Mouse (Mus musculus) liver, embryonic 16.5 days (tissue): ENCODE results near the gene Kctd13. TPM values are rescaled to one million over a fixed set of nuclear protein-coding genes. Genes with fewer than 3 reads are reported as not detected.

ENCODE experiments used
- ATAC-seq: fragments of 200-750 bp; cut with Nextera tagmentation; 2 replicates; pipeline ENCODE4 v1.8.0; 2017; ENCODE audit warnings: low read depth, mild to moderate bottlenecking, moderate number of reproducible peaks, moderate library complexity
- H3K27ac ChIP-seq: fragments of 300-500 bp; sonication (generic); 2 replicates; pipeline ENCODE4 v1.5.1; 2014; ENCODE audit warnings: mild to moderate bottlenecking, low read length
- H3K27me3 ChIP-seq: fragments of 300-500 bp; sonication (generic); 2 replicates; pipeline ENCODE4 v1.6.1; 2014; ENCODE audit warnings: low read depth, low read length, mixed read lengths; ENCODE audit not compliant: control insufficient read depth, insufficient read depth
- H3K36me3 ChIP-seq: fragments of 300-500 bp; sonication (generic); 2 replicates; pipeline ENCODE4 v1.6.1; 2014; ENCODE audit warnings: mild to moderate bottlenecking; ENCODE audit not compliant: control insufficient read depth, insufficient read depth
- H3K4me1 ChIP-seq: fragments of 300-500 bp; sonication (generic); 2 replicates; pipeline ENCODE4 v1.6.1; 2014; ENCODE audit warnings: low read depth, low read length, mixed read lengths; ENCODE audit not compliant: control insufficient read depth
- H3K4me2 ChIP-seq: fragments of 300-500 bp; sonication (generic); 2 replicates; pipeline ENCODE4 v1.6.1; 2014; ENCODE audit warnings: low read depth, low read length, mixed read lengths
- H3K4me3 ChIP-seq: fragments of 300-500 bp; sonication (generic); 2 replicates; pipeline ENCODE4 v1.5.1; 2014; ENCODE audit warnings: low read depth, mild to moderate bottlenecking, low read length
- H3K9ac ChIP-seq: fragments of 300-500 bp; sonication (generic); 2 replicates; pipeline ENCODE4 v1.6.1; 2014; ENCODE audit warnings: low read depth, low read length
- H3K9me3 ChIP-seq: fragments of 300-500 bp; sonication (generic); replicated peaks from 2 replicates; pipeline ENCODE4 v1.6.1; 2016; ENCODE audit warnings: low read length; ENCODE audit not compliant: control insufficient read depth
- WGBS: fragments of 180-500 bp; shearing (Covaris S2); extraction: QIAGEN DNeasy Blood & Tissue Kit; methylation state at CpG from one replicate; pipeline ENCODE4 v1.1.7; 2014; ENCODE audit not compliant: insufficient replicate concordance; 5-methylcytosine and 5-hydroxymethylcytosine counted together
- polyA plus RNA-seq: library from polyadenylated mRNA; unstranded; fragments of >200 nt; fragmentation: Nextera tagmentation; extraction: Ambion mirVana; gene quantifications from 2 replicates; pipeline ENCODE4 v1.2.1, GENCODE M21; 2015

Gene Kctd13
- polyA plus RNA-seq, 1 experiment from 2014 or later: 3.8 TPM

- H3K27me3 ChIP-seq: peaks cover 29% of the 10 kb centered on the region
- H3K9me3 ChIP-seq: no peaks in the 10 kb centered on the region
- 9% methylated on average over 26 of the region's 26 CpGs for WGBS
- H3K4me1 ChIP-seq: peaks cover 5% of the 10 kb centered on the region
- no peak overlapping the region for H3K4me3 ChIP-seq
- H3K9ac ChIP-seq: no peak overlapping the region
- no peaks in the 10 kb centered on the region for H3K36me3 ChIP-seq
- ATAC-seq: no peak
- H3K27ac ChIP-seq: no peak overlapping the region
- no peak overlapping the region for H3K4me2 ChIP-seq
Measured at GRCm38 (mm10) chr7:126950647-126951615, 22.3 kb downstream of the Kctd13 start.

- Histone ChIP-seq H3K9me3 (no peaks in the 10 kb centered on the region), H3K9ac (no peak overlapping the region), H3K4me2 (no peak overlapping the region), H3K27me3 (peaks cover 29% of the 10 kb centered on the region), H3K4me3 (no peak overlapping the region), H3K36me3 (no peaks in the 10 kb centered on the region), H3K4me1 (peaks cover 5% of the 10 kb centered on the region), H3K27ac (no peak overlapping the region)
- no peak for ATAC-seq
- 23% methylated on average over 4 of the region's 4 CpGs for WGBS
Measured at GRCm38 (mm10) chr7:126951741-126952140, 23.1 kb downstream of the Kctd13 start.

GRCm38 (mm10) chr7:126952646-126953045 is 24.0 kb downstream of the Kctd13 start:
- Histone ChIP-seq H3K4me2 (no peak overlapping the region), H3K4me1 (peaks cover 5% of the 10 kb centered on the region), H3K9me3 (no peaks in the 10 kb centered on the region), H3K9ac (no peak overlapping the region), H3K4me3 (no peak overlapping the region), H3K27ac (no peak overlapping the region), H3K36me3 (no peaks in the 10 kb centered on the region), H3K27me3 (peaks cover 29% of the 10 kb centered on the region)
- WGBS: 0% methylated on average over 7 of the region's 8 CpGs
- ATAC-seq: no peak

- WGBS: 25% methylated on average over 3 of the region's 3 CpGs
- no peak for ATAC-seq
- H3K27ac ChIP-seq: no peak overlapping the region
- no peak overlapping the region for H3K4me2 ChIP-seq
- no peak overlapping the region for H3K4me3 ChIP-seq
- no peaks in the 10 kb centered on the region for H3K4me1 ChIP-seq
- peaks cover 21% of the 10 kb centered on the region for H3K27me3 ChIP-seq
- H3K36me3 ChIP-seq: no peaks in the 10 kb centered on the region
- no peaks in the 10 kb centered on the region for H3K9me3 ChIP-seq
- no peak overlapping the region for H3K9ac ChIP-seq
Measured at GRCm38 (mm10) chr7:126955125-126955524, 26.4 kb downstream of the Kctd13 start.

- 32% methylated on average over 9 of the region's 9 CpGs for WGBS
- no peak overlapping the region for H3K4me3 ChIP-seq
- H3K9me3 ChIP-seq: no peaks in the 10 kb centered on the region
- H3K27ac ChIP-seq: no peak overlapping the region
- no peak for ATAC-seq
- H3K4me2 ChIP-seq: no peak overlapping the region
- H3K36me3 ChIP-seq: no peaks in the 10 kb centered on the region
- H3K27me3 ChIP-seq: peaks cover 8% of the 10 kb centered on the region
- H3K4me1 ChIP-seq: no peaks in the 10 kb centered on the region
- H3K9ac ChIP-seq: no peak overlapping the region
Measured at GRCm38 (mm10) chr7:126959780-126960179, 31.1 kb downstream of the Kctd13 start.

- H3K9me3 ChIP-seq: no peaks in the 10 kb centered on the region
- H3K4me3 ChIP-seq: no peak overlapping the region
- 72% methylated on average over 5 of the region's 5 CpGs for WGBS
- H3K4me2 ChIP-seq: no peak overlapping the region
- no peak overlapping the region for H3K9ac ChIP-seq
- H3K36me3 ChIP-seq: no peaks in the 10 kb centered on the region
- H3K27me3 ChIP-seq: peaks cover 8% of the 10 kb centered on the region
- H3K4me1 ChIP-seq: no peaks in the 10 kb centered on the region
- no peak overlapping the region for H3K27ac ChIP-seq
- ATAC-seq: no peak
Measured at GRCm38 (mm10) chr7:126961095-126961494, 32.4 kb downstream of the Kctd13 start.

- H3K27me3 ChIP-seq: peaks cover 8% of the 10 kb centered on the region
- no peak overlapping the region for H3K4me3 ChIP-seq
- 76% methylated on average over 4 of the region's 4 CpGs for WGBS
- no peak overlapping the region for H3K9ac ChIP-seq
- H3K36me3 ChIP-seq: no peaks in the 10 kb centered on the region
- no peaks in the 10 kb centered on the region for H3K9me3 ChIP-seq
- ATAC-seq: no peak
- no peak overlapping the region for H3K27ac ChIP-seq
- H3K4me1 ChIP-seq: no peaks in the 10 kb centered on the region
- no peak overlapping the region for H3K4me2 ChIP-seq
Measured at GRCm38 (mm10) chr7:126961965-126962364, 33.3 kb downstream of the Kctd13 start.

GRCm38 (mm10) chr7:126963548-126964286 is 35.0 kb downstream of the Kctd13 start:
- Histone ChIP-seq H3K9ac (no peak overlapping the region), H3K4me1 (no peaks in the 10 kb centered on the region), H3K4me2 (no peak overlapping the region), H3K27me3 (peaks cover 8% of the 10 kb centered on the region), H3K9me3 (no peaks in the 10 kb centered on the region), H3K36me3 (no peaks in the 10 kb centered on the region), H3K27ac (no peak overlapping the region), H3K4me3 (no peak overlapping the region)
- no peak; the same call in 1 of the 2 replicates for ATAC-seq
- 26% methylated on average over 19 of the region's 19 CpGs for WGBS

GRCm38 (mm10) chr7:126965568-126965967 is 36.9 kb downstream of the Kctd13 start:
- Histone ChIP-seq H3K27ac (no peak overlapping the region), H3K4me2 (no peak overlapping the region), H3K27me3 (peaks cover 8% of the 10 kb centered on the region), H3K4me1 (no peaks in the 10 kb centered on the region), H3K9me3 (no peaks in the 10 kb centered on the region), H3K36me3 (no peaks in the 10 kb centered on the region), H3K9ac (no peak overlapping the region), H3K4me3 (no peak overlapping the region)
- WGBS: 36% methylated on average over 3 of the region's 3 CpGs
- no peak for ATAC-seq
